Mouse (Mus musculus): ENCODE data around the gene Mrtfa. TPM values are rescaled to one million over a fixed set of nuclear protein-coding genes. Genes with fewer than 3 reads are reported as not detected.

Mrtfa gene
- polyA plus RNA-seq, 2 experiments = 3.4 to 4.8 TPM

DNA sequence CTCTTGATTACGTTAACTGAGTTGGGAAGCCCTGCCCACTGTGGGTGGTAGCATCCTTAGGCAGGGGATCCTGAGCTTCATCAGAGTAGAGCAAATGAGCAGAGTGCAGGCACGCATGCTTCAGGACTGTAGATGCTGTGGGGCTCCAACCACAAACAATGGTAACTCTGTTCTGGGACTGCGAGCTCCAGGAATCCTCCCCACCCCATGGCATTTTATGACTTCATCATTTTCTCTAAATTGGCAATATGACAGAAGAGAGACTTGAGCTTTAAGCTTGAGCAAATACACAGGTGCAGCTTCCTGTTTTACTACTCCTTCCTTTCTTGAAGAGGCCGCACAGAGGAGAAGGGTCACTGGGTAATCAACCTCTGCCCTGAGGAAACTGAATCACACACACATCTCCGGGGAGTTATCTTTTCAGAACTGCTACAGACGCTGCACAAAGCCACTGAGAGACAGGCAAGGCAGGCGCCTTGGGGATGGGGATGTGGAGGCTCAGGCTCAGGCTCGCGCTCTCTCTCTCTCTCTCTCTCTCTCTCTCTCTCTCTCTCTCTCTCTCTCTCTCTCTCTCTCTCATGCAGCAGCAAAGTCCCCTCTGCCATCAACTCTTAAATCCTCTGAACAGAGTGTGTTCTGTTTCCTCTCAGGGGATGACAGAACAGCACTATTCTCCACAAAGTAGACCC is 157.5 kb downstream of the Mrtfa start:
- Histone ChIP-seq H3K27ac (no peak overlapping the region), H3K27me3 (ENCODE audit: control insufficient read depth, insufficient read depth, low read length) (no peaks in the 10 kb centered on the region), H3K9me3 (ENCODE audit: control insufficient read depth, low read length) (no peaks in the 10 kb centered on the region), H3K9ac (replicated peaks) (no peak overlapping the region), H3K36me3 (replicated peaks; ENCODE audit: control insufficient read depth, insufficient read depth, low read depth) (no peaks in the 10 kb centered on the region), H3K4me2 (ENCODE audit: low read depth) (no peak overlapping the region), H3K4me1 (replicated peaks; ENCODE audit: control insufficient read depth in 2 of 2, insufficient read depth in 2 of 2, low read length in 1 of 2) (peaks cover 0 to 2% of the 10 kb centered on the region in 2 experiments; a peak in 2 of 4 replicates), H3K4me3 (ENCODE audit: insufficient read depth in 1 of 2, low read depth in 2 of 2, low read length in 2 of 2) (no peak overlapping the region)
- ATAC-seq (ENCODE audit: insufficient read depth) (no peak), DNase-seq (ENCODE audit: low read depth in 3 of 3, low spot score in 3 of 3) (no peak)
- TF ChIP-seq EP300 (IDR thresholded peaks at IDR 0.05; ENCODE audit: low read depth) = no peak
- TF ChIP-seq CTCF (IDR thresholded peaks at IDR 0.05; ENCODE audit: low read depth) = no peak
- 28% methylated on average over 9 of the region's 9 CpGs for WGBS (ENCODE audit: insufficient replicate concordance)

DNA sequence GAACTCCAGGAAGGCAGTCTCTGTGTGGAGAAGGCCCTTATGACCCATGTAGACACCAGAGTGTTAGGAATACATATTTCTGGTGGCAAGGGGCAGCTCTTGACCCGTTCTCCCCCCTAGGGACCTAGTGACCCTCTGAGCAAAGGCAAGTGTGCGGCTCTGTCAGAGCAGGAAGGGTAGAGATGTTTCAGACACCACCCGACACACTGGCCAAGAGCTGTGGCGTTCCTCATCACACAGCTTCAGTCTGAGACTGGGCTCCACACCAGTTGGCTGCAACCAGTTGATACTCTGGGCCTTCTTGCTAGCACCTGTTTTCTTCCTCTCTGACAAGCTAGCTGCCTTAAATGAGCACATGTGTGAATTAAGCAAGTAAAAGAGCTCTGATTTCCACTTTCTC is 158.9 kb downstream of the Mrtfa start:
- no peak for ATAC-seq (ENCODE audit: insufficient read depth)
- no peaks in the 10 kb centered on the region for H3K36me3 ChIP-seq (replicated peaks; ENCODE audit: control insufficient read depth, insufficient read depth, low read depth)
- no peak overlapping the region for H3K4me2 ChIP-seq (ENCODE audit: low read depth)
- DNase-seq (ENCODE audit: low read depth in 3 of 3, low spot score in 3 of 3) = no peak
- no peaks in the 10 kb centered on the region for H3K27me3 ChIP-seq (ENCODE audit: control insufficient read depth, insufficient read depth, low read length)
- no peaks in the 10 kb centered on the region for H3K9me3 ChIP-seq (ENCODE audit: control insufficient read depth, low read length)
- no peak overlapping the region for H3K4me3 ChIP-seq (ENCODE audit: insufficient read depth in 1 of 2, low read depth in 2 of 2, low read length in 2 of 2)
- TF ChIP-seq CTCF (IDR thresholded peaks at IDR 0.05; ENCODE audit: low read depth) = no peak
- no peak for TF ChIP-seq EP300 (IDR thresholded peaks at IDR 0.05; ENCODE audit: low read depth)
- H3K9ac ChIP-seq (replicated peaks) = no peak overlapping the region
- H3K4me1 ChIP-seq (replicated peaks; ENCODE audit: control insufficient read depth in 2 of 2, insufficient read depth in 2 of 2, low read length in 1 of 2) = peaks cover 0 to 15% of the 10 kb centered on the region in 2 experiments; a peak in 2 of 4 replicates
- 79% methylated on average over 4 of the region's 4 CpGs for WGBS (ENCODE audit: insufficient replicate concordance)
- no peak overlapping the region for H3K27ac ChIP-seq

DNA sequence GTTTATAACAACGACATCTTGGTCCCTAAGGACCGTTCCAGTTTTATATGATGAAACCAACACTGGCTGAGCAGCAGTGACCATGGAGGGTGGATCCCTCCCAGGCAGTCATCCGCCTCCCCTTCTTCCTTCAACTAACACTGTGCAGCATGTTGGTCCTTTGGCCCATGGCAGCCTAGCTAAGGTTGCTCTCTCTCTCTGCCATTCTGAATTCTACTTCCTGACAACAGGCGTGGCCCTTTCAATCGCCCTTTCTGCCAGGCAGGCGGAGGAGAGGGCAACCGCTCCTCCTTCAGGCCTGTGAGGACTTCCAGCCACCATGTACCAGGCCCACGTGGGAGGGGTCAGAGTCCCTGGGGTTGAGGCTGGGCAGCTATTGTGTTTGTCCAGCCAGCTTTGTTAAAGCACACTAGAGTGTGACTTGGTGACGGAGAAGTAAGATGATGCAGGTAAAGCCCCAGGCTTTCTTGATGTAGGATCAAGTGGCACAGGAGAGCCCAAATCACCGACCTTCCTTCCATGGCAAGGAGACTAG is 159.6 kb downstream of the Mrtfa start:
- H3K4me3 ChIP-seq (ENCODE audit: insufficient read depth in 1 of 2, low read depth in 2 of 2, low read length in 2 of 2) = no peak overlapping the region
- no peaks in the 10 kb centered on the region for H3K36me3 ChIP-seq (replicated peaks; ENCODE audit: control insufficient read depth, insufficient read depth, low read depth)
- H3K27me3 ChIP-seq (ENCODE audit: control insufficient read depth, insufficient read depth, low read length) = no peaks in the 10 kb centered on the region
- no peak for DNase-seq (ENCODE audit: low read depth in 3 of 3, low spot score in 3 of 3)
- H3K27ac ChIP-seq = no peak overlapping the region
- WGBS (ENCODE audit: insufficient replicate concordance) = 70% methylated on average over 10 of the region's 10 CpGs
- no peak overlapping the region for H3K9ac ChIP-seq (replicated peaks)
- peaks cover 0 to 16% of the 10 kb centered on the region in 2 experiments; a peak in 2 of 4 replicates for H3K4me1 ChIP-seq (replicated peaks; ENCODE audit: control insufficient read depth in 2 of 2, insufficient read depth in 2 of 2, low read length in 1 of 2)
- no peak for TF ChIP-seq CTCF (IDR thresholded peaks at IDR 0.05; ENCODE audit: low read depth)
- no peak for TF ChIP-seq EP300 (IDR thresholded peaks at IDR 0.05; ENCODE audit: low read depth)
- no peaks in the 10 kb centered on the region for H3K9me3 ChIP-seq (ENCODE audit: control insufficient read depth, low read length)
- H3K4me2 ChIP-seq (ENCODE audit: low read depth) = no peak overlapping the region
- ATAC-seq (ENCODE audit: insufficient read depth) = no peak

DNA sequence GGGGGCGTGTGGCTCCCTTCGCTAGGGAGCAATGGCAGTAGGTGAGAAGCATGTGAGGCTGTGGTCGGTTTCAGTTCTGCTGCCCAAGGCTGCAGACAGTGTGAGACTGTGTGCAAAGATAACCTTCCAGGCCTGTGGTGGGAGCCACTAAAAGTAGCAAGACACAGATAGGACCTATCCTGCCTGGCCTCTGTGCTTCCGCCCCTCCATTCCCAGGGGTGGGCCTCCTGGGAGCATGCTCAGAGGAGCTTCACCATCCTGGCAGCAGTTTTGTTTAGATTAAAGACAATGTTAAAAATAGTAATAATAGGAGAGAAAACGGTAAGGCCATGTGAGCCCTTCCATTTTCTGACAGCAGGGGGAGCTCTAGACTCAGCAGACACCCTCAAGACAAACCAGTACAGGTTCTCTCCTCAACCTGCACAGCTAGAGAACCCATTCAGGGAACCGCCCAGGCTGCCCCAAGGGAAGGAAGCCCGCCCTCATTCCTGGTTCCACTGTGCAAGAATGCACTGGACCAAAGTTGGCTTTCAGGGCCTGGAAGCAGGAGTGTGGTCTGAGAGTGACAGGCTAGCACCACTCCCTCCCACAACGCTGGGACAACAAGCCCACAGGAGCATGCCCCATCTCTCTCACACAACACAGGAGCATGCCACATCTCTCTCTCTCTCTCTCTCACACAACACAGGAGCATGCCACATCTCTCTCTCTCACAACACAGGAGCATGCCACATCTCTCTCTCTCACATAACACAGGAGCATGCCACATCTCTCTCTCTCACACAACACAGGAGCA is 163.0 kb downstream of the Mrtfa start:
- DNase-seq (ENCODE audit: low read depth in 3 of 3, low spot score in 3 of 3) (peak; percentile 61 to 71 (median 67)), ATAC-seq (ENCODE audit: insufficient read depth) (peak; percentile 97)
- peaks cover 0 to 14% of the 10 kb centered on the region in 2 experiments; a peak in 2 of 4 replicates for H3K4me1 ChIP-seq (replicated peaks; ENCODE audit: control insufficient read depth in 2 of 2, insufficient read depth in 2 of 2, low read length in 1 of 2)
- no peaks in the 10 kb centered on the region for H3K9me3 ChIP-seq (ENCODE audit: control insufficient read depth, low read length)
- H3K27ac ChIP-seq = no peak overlapping the region; the same call in 1 of the 2 replicates
- no peak overlapping the region for H3K9ac ChIP-seq (replicated peaks)
- 13% methylated on average over 8 of the region's 8 CpGs for WGBS (ENCODE audit: insufficient replicate concordance)
- peak overlapping the region; percentile 40 for H3K4me2 ChIP-seq (ENCODE audit: low read depth)
- H3K4me3 ChIP-seq (ENCODE audit: insufficient read depth in 1 of 2, low read depth in 2 of 2, low read length in 2 of 2) = no peak overlapping the region
- TF ChIP-seq CTCF (IDR thresholded peaks at IDR 0.05; ENCODE audit: low read depth) (peak; percentile 92), EP300 (IDR thresholded peaks at IDR 0.05; ENCODE audit: low read depth) (peak; percentile 71)
- H3K36me3 ChIP-seq (replicated peaks; ENCODE audit: control insufficient read depth, insufficient read depth, low read depth) = no peaks in the 10 kb centered on the region
- H3K27me3 ChIP-seq (ENCODE audit: control insufficient read depth, insufficient read depth, low read length) = no peaks in the 10 kb centered on the region

DNA sequence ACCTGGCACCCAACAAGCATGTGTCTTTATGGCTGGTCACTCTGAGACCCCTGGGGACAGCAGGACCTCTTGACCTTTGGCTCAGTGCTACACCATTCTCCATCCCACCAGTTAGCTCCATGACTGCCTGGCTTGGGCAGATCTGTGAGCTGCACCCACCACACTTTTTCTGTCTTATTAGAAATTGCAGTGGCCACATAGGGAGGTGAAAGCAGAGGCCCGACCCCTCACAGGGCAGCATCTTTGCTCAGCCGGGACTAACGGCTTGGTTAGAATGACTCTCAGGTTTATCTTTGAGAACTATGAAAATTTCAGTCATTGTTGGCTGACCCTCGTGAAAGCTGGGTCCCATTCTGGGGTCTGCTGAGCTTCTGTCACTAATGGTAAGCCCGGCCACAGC is 163.7 kb downstream of the Mrtfa start:
- Histone ChIP-seq H3K4me1 (replicated peaks; ENCODE audit: control insufficient read depth in 2 of 2, insufficient read depth in 2 of 2, low read length in 1 of 2) (peaks cover 0 to 17% of the 10 kb centered on the region in 2 experiments; a peak in 2 of 4 replicates), H3K4me3 (ENCODE audit: insufficient read depth in 1 of 2, low read depth in 2 of 2, low read length in 2 of 2) (no peak overlapping the region), H3K9me3 (ENCODE audit: control insufficient read depth, low read length) (no peaks in the 10 kb centered on the region), H3K36me3 (replicated peaks; ENCODE audit: control insufficient read depth, insufficient read depth, low read depth) (no peaks in the 10 kb centered on the region), H3K4me2 (ENCODE audit: low read depth) (peak overlapping the region; percentile 40; the same call in 1 of the 2 replicates), H3K27ac (no peak overlapping the region), H3K27me3 (ENCODE audit: control insufficient read depth, insufficient read depth, low read length) (no peaks in the 10 kb centered on the region), H3K9ac (replicated peaks) (no peak overlapping the region)
- DNase-seq (ENCODE audit: low read depth in 3 of 3, low spot score in 3 of 3) (no peak), ATAC-seq (ENCODE audit: insufficient read depth) (no peak)
- WGBS (ENCODE audit: insufficient replicate concordance) = 43% methylated on average over 5 of the region's 5 CpGs
- TF ChIP-seq CTCF (IDR thresholded peaks at IDR 0.05; ENCODE audit: low read depth) = no peak
- TF ChIP-seq EP300 (IDR thresholded peaks at IDR 0.05; ENCODE audit: low read depth) = no peak

Measured in liver, embryonic 14.5 days (tissue).